Mouse (Mus musculus): ENCODE measurements at regions not wholly inside any gene's neighbourhood (a gene's known extent, or its start where the extent isn't known, plus 50 kb on each side); places are given as distances from the start of the nearest gene placed in this dataset.

DNA sequence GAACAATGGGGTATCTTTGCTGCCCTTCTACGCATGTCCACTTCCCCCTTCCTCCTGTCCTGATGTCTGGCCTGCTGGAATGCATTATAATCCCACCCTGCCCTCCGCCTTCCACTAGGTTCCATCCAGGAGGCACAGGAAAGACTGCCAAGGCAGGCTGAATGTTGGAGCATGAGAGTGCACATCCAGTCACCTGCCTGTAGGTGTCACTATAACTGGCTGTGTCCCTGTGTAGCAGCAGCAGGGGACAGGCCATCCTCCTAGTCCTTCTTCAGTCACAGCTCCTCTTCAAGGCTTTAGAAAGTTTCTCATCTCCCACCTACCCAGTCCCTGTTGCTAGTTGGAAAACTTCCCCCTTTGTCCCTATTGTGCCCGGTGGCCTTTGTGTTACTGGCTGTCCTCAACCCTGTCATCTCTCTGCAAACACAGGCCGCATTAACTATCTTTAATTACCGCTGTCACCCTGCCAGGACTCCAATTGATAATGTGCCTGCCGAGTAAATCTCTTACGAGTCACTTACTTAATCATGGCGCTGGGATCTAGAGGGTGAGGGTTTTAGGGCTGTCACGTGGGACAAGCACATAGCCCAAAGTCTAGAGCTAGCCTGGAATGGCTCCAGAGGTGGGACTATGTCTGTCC is 355.2 kb upstream of the Fam19a5 start:
- H3K27me3 ChIP-seq (ENCODE audit: control insufficient read depth, insufficient read depth, low read depth, low read length) = no peaks in the 10 kb centered on the region
- H3K4me1 ChIP-seq (replicated peaks; ENCODE audit: control insufficient read depth, insufficient read depth, low read length) = no peaks in the 10 kb centered on the region
- H3K4me2 ChIP-seq (ENCODE audit: low read depth, low read length) = no peak overlapping the region
- H3K4me3 ChIP-seq (ENCODE audit: low read length) = no peak overlapping the region
- no peak overlapping the region for H3K9ac ChIP-seq (ENCODE audit: low read length)
- no peaks in the 10 kb centered on the region for H3K36me3 ChIP-seq (ENCODE audit: control insufficient read depth, insufficient read depth, low read length)
- no peak for ATAC-seq (ENCODE audit: low read depth)
- WGBS = 59% methylated on average over 9 of the region's 9 CpGs
- H3K27ac ChIP-seq (ENCODE audit: low read length) = no peak overlapping the region
- no peaks in the 10 kb centered on the region for H3K9me3 ChIP-seq (ENCODE audit: control insufficient read depth, low read length)

DNA sequence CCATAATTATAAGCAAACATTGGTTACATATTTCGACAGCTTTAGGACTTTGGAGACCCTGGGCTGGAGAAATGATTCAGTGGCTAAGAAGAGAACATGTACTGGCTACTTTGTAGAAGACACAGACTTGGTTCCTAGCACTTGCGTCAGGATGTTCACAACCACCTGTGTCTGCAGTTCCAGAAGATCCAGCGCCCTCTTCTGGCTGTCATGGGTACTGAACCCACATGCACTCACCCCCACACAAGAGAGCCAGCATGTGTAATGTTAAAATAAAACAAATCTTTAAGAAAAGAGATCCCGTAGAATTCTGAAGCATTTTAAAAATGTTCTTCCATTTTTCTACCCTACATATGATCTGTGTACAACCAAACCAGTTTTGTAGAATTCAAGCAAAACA is 352.2 kb upstream of the Fam19a5 start:
- H3K27me3 ChIP-seq (ENCODE audit: control insufficient read depth, insufficient read depth, low read depth, low read length) = no peaks in the 10 kb centered on the region
- H3K4me3 ChIP-seq (ENCODE audit: low read length) = no peak overlapping the region
- H3K4me2 ChIP-seq (ENCODE audit: low read depth, low read length) = no peak overlapping the region
- H3K36me3 ChIP-seq (ENCODE audit: control insufficient read depth, insufficient read depth, low read length) = no peaks in the 10 kb centered on the region
- 68% methylated on average over 4 of the region's 4 CpGs for WGBS
- ATAC-seq (ENCODE audit: low read depth) = no peak
- H3K27ac ChIP-seq (ENCODE audit: low read length) = no peak overlapping the region
- no peak overlapping the region for H3K9ac ChIP-seq (ENCODE audit: low read length)
- no peaks in the 10 kb centered on the region for H3K4me1 ChIP-seq (replicated peaks; ENCODE audit: control insufficient read depth, insufficient read depth, low read length)
- no peaks in the 10 kb centered on the region for H3K9me3 ChIP-seq (ENCODE audit: control insufficient read depth, low read length)

DNA sequence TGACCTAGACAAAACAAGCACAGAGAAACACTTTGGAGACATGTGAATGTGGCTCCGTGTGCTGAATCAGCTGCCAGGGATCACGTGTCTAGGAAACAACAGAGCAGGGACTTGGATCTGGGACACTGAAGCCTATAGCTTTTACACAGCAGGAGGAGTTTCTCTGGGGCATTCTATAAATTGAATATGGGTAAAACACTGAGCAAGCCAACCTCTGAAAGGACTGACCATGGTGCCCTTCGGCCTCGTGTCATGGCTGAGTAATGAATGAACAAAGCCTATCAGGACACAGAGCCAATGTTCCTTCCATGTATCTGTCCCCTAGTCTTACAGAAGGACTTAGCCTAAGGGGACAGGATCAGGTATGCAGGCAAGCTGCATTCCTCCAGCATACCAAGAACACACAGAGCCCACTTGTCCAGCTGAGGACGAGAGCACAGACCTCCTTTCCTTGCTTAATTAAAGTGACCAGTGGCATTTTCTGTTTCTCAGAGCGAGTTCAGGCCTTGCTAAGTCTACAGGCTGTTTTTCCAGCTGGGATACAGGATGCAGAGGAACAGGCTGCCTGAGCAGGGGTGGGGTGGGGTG is 347.7 kb upstream of the Fam19a5 start:
- Histone ChIP-seq H3K27me3 (ENCODE audit: control insufficient read depth, insufficient read depth, low read depth, low read length) (no peaks in the 10 kb centered on the region), H3K4me2 (ENCODE audit: low read depth, low read length) (no peak overlapping the region), H3K9me3 (ENCODE audit: control insufficient read depth, low read length) (no peaks in the 10 kb centered on the region), H3K4me3 (ENCODE audit: low read length) (no peak overlapping the region), H3K4me1 (replicated peaks; ENCODE audit: control insufficient read depth, insufficient read depth, low read length) (no peaks in the 10 kb centered on the region), H3K36me3 (ENCODE audit: control insufficient read depth, insufficient read depth, low read length) (no peaks in the 10 kb centered on the region), H3K27ac (ENCODE audit: low read length) (no peak overlapping the region), H3K9ac (ENCODE audit: low read length) (no peak overlapping the region)
- WGBS = 43% methylated on average over 6 of the region's 6 CpGs
- peak; percentile 41; the same call in 1 of the 2 replicates for ATAC-seq (ENCODE audit: low read depth)

DNA sequence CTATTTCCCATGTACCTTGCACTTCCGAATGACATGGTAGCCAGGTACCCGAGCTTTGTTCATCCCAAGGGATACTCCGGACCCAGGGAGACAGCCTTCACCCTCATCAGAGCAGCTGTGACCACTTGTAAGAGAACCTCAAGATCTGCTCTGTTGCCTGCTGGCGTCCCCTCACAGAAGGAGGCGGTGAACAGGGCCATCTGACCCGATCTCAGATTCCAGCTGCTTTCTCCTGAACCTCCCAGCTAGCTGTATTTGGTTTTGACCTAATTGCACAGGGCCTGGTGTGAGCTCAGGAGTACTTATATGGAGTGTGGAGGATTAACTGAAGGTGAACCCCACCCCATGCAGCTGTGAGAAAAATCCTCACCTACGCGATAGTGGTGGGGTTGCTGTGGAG is 344.5 kb upstream of the Fam19a5 start:
- 78% methylated on average over 8 of the region's 8 CpGs for WGBS
- Histone ChIP-seq H3K27ac (ENCODE audit: low read length) (no peak overlapping the region), H3K4me2 (ENCODE audit: low read depth, low read length) (no peak overlapping the region)

DNA sequence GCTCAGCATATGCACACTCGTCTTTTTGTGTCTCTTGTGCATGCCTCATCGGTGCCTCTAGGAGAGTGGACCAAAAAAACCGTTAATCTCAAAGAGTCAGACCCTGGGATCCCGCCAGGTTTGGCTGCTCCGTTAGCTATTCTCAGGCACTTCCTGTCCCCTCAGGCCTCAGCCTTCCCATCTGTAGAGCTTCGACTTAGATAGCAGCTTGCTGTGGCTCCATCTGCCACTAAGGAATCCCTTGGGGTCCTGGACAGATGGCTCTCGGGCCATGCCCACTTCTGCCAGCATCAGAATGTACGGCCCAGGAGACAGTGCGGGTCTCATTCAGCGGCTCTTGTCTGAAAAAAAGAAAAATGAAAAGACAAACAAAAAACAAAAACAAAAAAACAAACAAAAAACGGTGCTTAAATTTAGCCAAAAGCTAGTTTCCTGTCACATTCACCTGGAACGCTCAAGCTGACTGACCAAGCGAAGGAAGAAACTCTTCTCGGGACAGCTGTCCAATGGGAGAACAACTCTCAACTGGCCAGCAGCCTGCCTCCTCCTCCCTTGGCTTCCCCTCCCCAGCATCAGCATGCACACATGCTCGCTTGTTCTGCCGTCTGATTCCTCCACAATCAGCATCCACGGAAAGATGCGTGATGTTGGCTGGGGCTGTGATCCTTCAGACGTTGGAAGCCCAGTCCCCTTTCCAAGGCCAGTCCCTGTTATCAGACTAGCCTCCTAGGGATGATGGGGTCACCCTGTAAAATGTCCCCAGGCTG is 343.6 kb upstream of the Fam19a5 start:
- Histone ChIP-seq H3K9ac (ENCODE audit: low read length) (no peak overlapping the region), H3K27me3 (ENCODE audit: control insufficient read depth, insufficient read depth, low read depth, low read length) (no peaks in the 10 kb centered on the region), H3K27ac (ENCODE audit: low read length) (no peak overlapping the region), H3K4me1 (replicated peaks; ENCODE audit: control insufficient read depth, insufficient read depth, low read length) (no peaks in the 10 kb centered on the region), H3K4me2 (ENCODE audit: low read depth, low read length) (no peak overlapping the region), H3K9me3 (ENCODE audit: control insufficient read depth, low read length) (no peaks in the 10 kb centered on the region), H3K4me3 (ENCODE audit: low read length) (no peak overlapping the region), H3K36me3 (ENCODE audit: control insufficient read depth, insufficient read depth, low read length) (no peaks in the 10 kb centered on the region)
- ATAC-seq (ENCODE audit: low read depth) = no peak
- WGBS = 76% methylated on average over 19 of the region's 19 CpGs

More for the DNA sequence above, 344.5 kb upstream of the Fam19a5 start:
- Histone ChIP-seq H3K9me3 (ENCODE audit: control insufficient read depth, low read length) (no peaks in the 10 kb centered on the region), H3K4me1 (replicated peaks; ENCODE audit: control insufficient read depth, insufficient read depth, low read length) (no peaks in the 10 kb centered on the region), H3K9ac (ENCODE audit: low read length) (no peak overlapping the region), H3K4me3 (ENCODE audit: low read length) (no peak overlapping the region), H3K36me3 (ENCODE audit: control insufficient read depth, insufficient read depth, low read length) (no peaks in the 10 kb centered on the region), H3K27me3 (ENCODE audit: control insufficient read depth, insufficient read depth, low read depth, low read length) (no peaks in the 10 kb centered on the region)
- no peak for ATAC-seq (ENCODE audit: low read depth)

DNA sequence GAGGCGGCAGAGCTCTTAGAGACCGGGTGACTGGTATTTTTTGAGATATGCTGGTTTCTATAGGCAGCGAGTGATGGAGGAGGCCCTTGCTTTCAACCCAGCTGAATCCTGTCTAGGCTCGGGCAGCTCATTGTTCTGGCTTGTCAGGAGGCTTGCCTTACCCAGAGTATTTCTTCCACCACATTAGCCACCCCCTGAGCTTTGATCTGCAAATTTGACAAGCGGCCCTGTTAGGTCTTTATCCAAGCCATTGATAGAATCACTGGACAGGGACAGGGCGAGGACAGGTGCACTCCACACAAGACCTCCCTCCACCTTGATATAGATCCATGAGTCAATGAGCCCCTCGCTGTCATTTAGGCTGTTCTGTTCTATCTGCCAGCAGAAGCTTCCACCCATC is 343.0 kb upstream of the Fam19a5 start:
- 69% methylated on average over 7 of the region's 7 CpGs for WGBS
- Histone ChIP-seq H3K9ac (ENCODE audit: low read length) (no peak overlapping the region), H3K4me1 (replicated peaks; ENCODE audit: control insufficient read depth, insufficient read depth, low read length) (no peaks in the 10 kb centered on the region), H3K9me3 (ENCODE audit: control insufficient read depth, low read length) (no peaks in the 10 kb centered on the region), H3K36me3 (ENCODE audit: control insufficient read depth, insufficient read depth, low read length) (no peaks in the 10 kb centered on the region), H3K4me2 (ENCODE audit: low read depth, low read length) (no peak overlapping the region), H3K27ac (ENCODE audit: low read length) (no peak overlapping the region), H3K27me3 (ENCODE audit: control insufficient read depth, insufficient read depth, low read depth, low read length) (no peaks in the 10 kb centered on the region), H3K4me3 (ENCODE audit: low read length) (no peak overlapping the region)
- no peak for ATAC-seq (ENCODE audit: low read depth)

DNA sequence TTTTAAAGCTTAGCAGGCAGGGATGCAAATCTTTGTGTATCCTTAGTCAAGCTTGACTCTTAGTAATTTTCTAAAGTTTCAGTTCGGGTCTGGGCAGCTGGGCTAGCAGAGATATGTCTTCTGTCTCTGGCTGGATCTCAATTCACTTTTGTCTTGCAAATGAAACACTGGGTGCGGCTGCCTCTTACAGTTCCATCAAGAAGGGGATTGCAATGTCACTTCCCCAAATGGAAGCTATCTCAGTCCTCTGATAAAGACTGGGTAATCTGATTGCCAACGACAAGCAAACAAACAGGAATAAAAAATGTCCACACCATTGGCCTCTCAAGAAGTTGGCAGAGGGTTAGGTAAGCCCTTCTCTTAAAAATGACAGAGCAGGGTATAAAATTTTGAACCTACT is 314.1 kb upstream of the Fam19a5 start:
- ATAC-seq (ENCODE audit: low read depth) = no peak
- Histone ChIP-seq H3K27ac (ENCODE audit: low read length) (no peak overlapping the region), H3K4me3 (ENCODE audit: low read length) (no peak overlapping the region), H3K36me3 (ENCODE audit: control insufficient read depth, insufficient read depth, low read length) (no peaks in the 10 kb centered on the region), H3K4me2 (ENCODE audit: low read depth, low read length) (no peak overlapping the region), H3K4me1 (replicated peaks; ENCODE audit: control insufficient read depth, insufficient read depth, low read length) (no peaks in the 10 kb centered on the region), H3K27me3 (ENCODE audit: control insufficient read depth, insufficient read depth, low read depth, low read length) (no peaks in the 10 kb centered on the region), H3K9ac (ENCODE audit: low read length) (no peak overlapping the region), H3K9me3 (ENCODE audit: control insufficient read depth, low read length) (no peaks in the 10 kb centered on the region)
- 55% methylated on average over 3 of the region's 3 CpGs for WGBS

DNA sequence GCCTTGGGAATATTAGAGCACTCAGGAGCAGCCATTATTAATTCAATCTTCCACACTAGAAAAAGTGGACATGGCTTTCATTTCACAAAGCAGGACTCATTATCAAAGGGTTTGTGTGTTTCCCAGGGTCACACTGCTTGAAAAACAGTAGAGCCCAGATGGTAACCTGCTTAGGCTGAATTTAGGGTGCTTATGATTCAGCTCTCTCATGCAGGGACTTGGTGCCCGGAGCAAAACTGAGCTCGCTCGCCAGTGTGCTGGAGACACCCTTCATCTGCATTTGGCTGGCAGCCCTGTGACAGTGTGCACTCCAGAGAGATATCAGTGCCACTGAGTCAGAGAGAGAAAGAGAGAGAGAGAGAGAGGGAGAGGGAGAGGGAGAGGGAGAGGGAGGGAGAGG is 308.0 kb upstream of the Fam19a5 start:
- WGBS = 75% methylated on average over 3 of the region's 3 CpGs
- Histone ChIP-seq H3K36me3 (ENCODE audit: control insufficient read depth, insufficient read depth, low read length) (no peaks in the 10 kb centered on the region), H3K9ac (ENCODE audit: low read length) (no peak overlapping the region), H3K9me3 (ENCODE audit: control insufficient read depth, low read length) (no peaks in the 10 kb centered on the region), H3K27me3 (ENCODE audit: control insufficient read depth, insufficient read depth, low read depth, low read length) (no peaks in the 10 kb centered on the region), H3K4me2 (ENCODE audit: low read depth, low read length) (no peak overlapping the region), H3K27ac (ENCODE audit: low read length) (no peak overlapping the region), H3K4me1 (replicated peaks; ENCODE audit: control insufficient read depth, insufficient read depth, low read length) (no peaks in the 10 kb centered on the region), H3K4me3 (ENCODE audit: low read length) (no peak overlapping the region)
- ATAC-seq (ENCODE audit: low read depth) = no peak

DNA sequence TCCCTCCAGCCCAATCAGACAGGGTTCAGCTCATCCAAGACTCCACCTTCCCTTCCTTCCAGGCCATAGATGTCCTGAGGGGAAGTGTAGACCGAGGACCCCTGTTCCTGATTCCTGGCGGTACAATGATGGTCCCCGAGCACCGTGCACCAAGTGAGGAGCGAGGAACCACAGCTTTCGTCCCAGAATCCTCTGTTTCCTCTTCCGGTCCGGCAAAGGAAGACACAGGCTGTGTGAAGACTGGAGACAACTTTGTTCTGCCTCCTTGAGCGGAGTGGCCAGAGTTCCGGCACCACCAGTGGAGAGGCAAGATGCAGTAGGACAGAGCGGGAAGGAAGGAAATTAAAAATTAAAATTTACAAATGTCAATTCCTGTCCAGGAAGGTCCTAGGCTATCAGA is 305.0 kb upstream of the Fam19a5 start:
- Histone ChIP-seq H3K27me3 (ENCODE audit: control insufficient read depth, insufficient read depth, low read depth, low read length) (no peaks in the 10 kb centered on the region), H3K4me3 (ENCODE audit: low read length) (no peak overlapping the region), H3K9ac (ENCODE audit: low read length) (no peak overlapping the region), H3K9me3 (ENCODE audit: control insufficient read depth, low read length) (no peaks in the 10 kb centered on the region), H3K4me2 (ENCODE audit: low read depth, low read length) (no peak overlapping the region), H3K4me1 (replicated peaks; ENCODE audit: control insufficient read depth, insufficient read depth, low read length) (no peaks in the 10 kb centered on the region), H3K36me3 (ENCODE audit: control insufficient read depth, insufficient read depth, low read length) (no peaks in the 10 kb centered on the region), H3K27ac (ENCODE audit: low read length) (no peak overlapping the region)
- 92% methylated on average over 11 of the region's 11 CpGs for WGBS
- ATAC-seq (ENCODE audit: low read depth) = no peak

Measured in lung, embryonic 16.5 days (tissue).